In genomic region chr4:33414781-33415180, GRCm38 (mm10) we compare ENCODE assay signal across 26 mouse cellular contexts.
"Had no signal": no experiment of that assay in that cellular context is flagged by ENCODE, and none has a peak within 500 bp of the region (broad histone marks: within the 10 kb centered on the region; RNA-seq: fewer than 3 reads in every experiment).

No protein-coding gene starts in this region.

- H3K4me1 ChIP-seq: heart, embryonic 13.5 days; heart, embryonic 15.5 days; hindbrain, embryonic 15.5 days; kidney, embryonic 15.5 days; limb, embryonic 15.5 days; liver, embryonic 13.5 days had no signal

- H3K27ac ChIP-seq: heart, adult 2 months; heart, embryonic 13.5 days; heart, embryonic 15.5 days; hindbrain, embryonic 13.5 days; hindbrain, embryonic 15.5 days; hindbrain, postnatal 0 days; kidney, embryonic 15.5 days; kidney, postnatal 0 days; limb, embryonic 13.5 days; limb, embryonic 15.5 days; liver, embryonic 13.5 days had no signal

- H3K27me3 ChIP-seq: heart, embryonic 13.5 days; heart, embryonic 15.5 days; hindbrain, embryonic 13.5 days; hindbrain, embryonic 15.5 days; kidney, embryonic 15.5 days; limb, embryonic 13.5 days; limb, embryonic 15.5 days; liver, embryonic 13.5 days had no signal

- H3K4me2 ChIP-seq: heart, embryonic 11.5 days; heart, embryonic 13.5 days; heart, embryonic 15.5 days; hindbrain, embryonic 13.5 days; hindbrain, embryonic 15.5 days; kidney, embryonic 15.5 days; limb, embryonic 13.5 days; limb, embryonic 15.5 days; liver, embryonic 13.5 days had no signal

- H3K36me3 ChIP-seq: heart, embryonic 15.5 days; hindbrain, embryonic 13.5 days; hindbrain, embryonic 15.5 days; kidney, embryonic 15.5 days; limb, embryonic 15.5 days; liver, embryonic 13.5 days had no signal

- DNase-seq: gastrocnemius, postnatal 10 days; gastrocnemius, postnatal 36 days; heart, adult 11 months; heart, adult 2 months; heart, postnatal 14 days; heart, postnatal 36 days; kidney, adult 11 months; kidney, adult 2 months; kidney, adult 9 months; kidney, postnatal 14 days; kidney, postnatal 36 days; layer of hippocampus, adult 9-11 months; layer of hippocampus, postnatal 36 days; left cerebral cortex, postnatal 4 days; liver, embryonic 13.5 days had no signal

- H3K4me3 ChIP-seq: heart, adult 2 months; heart, embryonic 13.5 days; heart, embryonic 15.5 days; hindbrain, embryonic 13.5 days; hindbrain, embryonic 15.5 days; kidney, embryonic 15.5 days; limb, embryonic 13.5 days; limb, embryonic 15.5 days; liver, embryonic 13.5 days had no signal

- H3K9ac ChIP-seq: heart, embryonic 13.5 days; heart, embryonic 15.5 days; hindbrain, embryonic 13.5 days; hindbrain, embryonic 15.5 days; kidney, embryonic 15.5 days; limb, embryonic 13.5 days; limb, embryonic 15.5 days; liver, embryonic 13.5 days had no signal

- H3K9me3 ChIP-seq: heart, embryonic 13.5 days; heart, embryonic 15.5 days; hindbrain, embryonic 13.5 days; hindbrain, embryonic 15.5 days; kidney, embryonic 15.5 days; limb, embryonic 13.5 days; limb, embryonic 15.5 days; liver, embryonic 13.5 days had no signal

- ATAC-seq: hindbrain, postnatal 0 days; intestine, embryonic 16.5 days had no signal
